Mouse (Mus musculus) midbrain, embryonic 12.5 days (tissue): Measurements from ENCODE around the gene Man1b1. TPM values are rescaled to one million over a fixed set of nuclear protein-coding genes. Genes with fewer than 3 reads are reported as not detected.
A peak's percentile ranks its signal among the peaks of the same experiment; 100 is the strongest.

ENCODE experiments used
- ATAC-seq: fragments of 200-750 bp; cut with Nextera tagmentation; 2 replicates; pipeline ENCODE4 v1.8.0; 2017; ENCODE audit warnings: low read depth, moderate TSS enrichment, moderate library complexity; ENCODE audit not compliant: low FRiP score
- H3K27ac ChIP-seq: fragments of 300-500 bp; sonication (generic); replicated peaks from 2 replicates; pipeline ENCODE4 v1.5.1; 2016; ENCODE audit warnings: mild to moderate bottlenecking
- H3K27me3 ChIP-seq: fragments of 300-500 bp; sonication (generic); 2 replicates; pipeline ENCODE4 v1.6.1; 2016; ENCODE audit warnings: mild to moderate bottlenecking
- H3K36me3 ChIP-seq: fragments of 300-500 bp; sonication (generic); 2 replicates; pipeline ENCODE4 v1.6.1; 2016
- H3K4me1 ChIP-seq: fragments of 300-500 bp; sonication (generic); 2 replicates; pipeline ENCODE4 v1.6.1; 2016
- H3K4me2 ChIP-seq: fragments of 300-500 bp; sonication (generic); replicated peaks from 2 replicates; pipeline ENCODE4 v1.6.1; 2016; ENCODE audit warnings: mild to moderate bottlenecking, moderate library complexity
- H3K4me3 ChIP-seq: fragments of 300-500 bp; sonication (generic); 2 replicates; pipeline ENCODE4 v1.5.1; 2016; ENCODE audit warnings: mild to moderate bottlenecking
- H3K9ac ChIP-seq: fragments of 300-500 bp; sonication (generic); replicated peaks from 2 replicates; pipeline ENCODE4 v1.6.1; 2016; ENCODE audit warnings: mild to moderate bottlenecking, moderate library complexity
- H3K9me3 ChIP-seq: fragments of 300-500 bp; sonication (generic); 2 replicates; pipeline ENCODE4 v1.6.1; 2016; ENCODE audit warnings: mild to moderate bottlenecking
- WGBS: fragments of 180-500 bp; shearing (Covaris S2); methylation state at CpG from one replicate; pipeline ENCODE4 v1.1.7; 2016; 5-methylcytosine and 5-hydroxymethylcytosine counted together
- polyA plus RNA-seq: library from polyadenylated mRNA; unstranded; fragments of >200 nt; fragmentation: Nextera tagmentation; extraction: Ambion mirVana; gene quantifications from 2 replicates; pipeline ENCODE4 v1.2.1, GENCODE M21; 2016

The Man1b1 gene
- polyA plus RNA-seq, 1 experiment from 2014 or later = 72.2 TPM

DNA sequence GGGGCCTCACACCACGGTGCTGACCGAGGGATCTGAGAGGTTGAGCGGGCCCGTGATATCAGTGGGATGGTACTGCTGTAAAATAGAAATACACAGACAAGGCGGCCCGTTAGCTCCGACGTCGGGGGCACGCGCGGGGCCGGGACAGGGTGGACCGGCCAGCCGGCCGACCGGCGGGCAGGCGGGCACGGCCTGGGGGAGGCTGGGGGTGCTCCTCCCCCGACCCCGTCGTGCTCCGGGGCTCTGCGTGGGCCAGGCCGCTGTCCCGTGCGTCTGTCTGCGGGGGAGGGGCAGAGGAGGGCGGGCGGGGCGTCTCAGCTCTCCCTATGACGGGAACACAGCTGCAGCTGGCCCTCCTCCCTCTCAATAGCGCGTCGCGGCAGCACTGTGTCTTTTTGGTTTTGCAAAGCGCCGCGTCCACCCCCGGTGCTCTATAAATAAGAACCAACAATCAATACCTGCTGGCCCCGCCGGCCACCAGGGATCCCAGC lies 40.0 kb upstream of the Man1b1 start:
- no peak overlapping the region for H3K27ac ChIP-seq
- 6% methylated on average over 39 of the region's 43 CpGs for WGBS
- H3K9me3 ChIP-seq = no peaks in the 10 kb centered on the region
- peaks cover 17% of the 10 kb centered on the region for H3K4me1 ChIP-seq
- peaks cover 94% of the 10 kb centered on the region for H3K27me3 ChIP-seq
- no peak; the same call in 1 of the 2 replicates for ATAC-seq
- no peaks in the 10 kb centered on the region for H3K36me3 ChIP-seq
- H3K4me2 ChIP-seq = peak overlapping the region; percentile 43
- peak overlapping the region; percentile 39; the same call in 1 of the 2 replicates for H3K9ac ChIP-seq
- peak overlapping the region; percentile 28 for H3K4me3 ChIP-seq

DNA sequence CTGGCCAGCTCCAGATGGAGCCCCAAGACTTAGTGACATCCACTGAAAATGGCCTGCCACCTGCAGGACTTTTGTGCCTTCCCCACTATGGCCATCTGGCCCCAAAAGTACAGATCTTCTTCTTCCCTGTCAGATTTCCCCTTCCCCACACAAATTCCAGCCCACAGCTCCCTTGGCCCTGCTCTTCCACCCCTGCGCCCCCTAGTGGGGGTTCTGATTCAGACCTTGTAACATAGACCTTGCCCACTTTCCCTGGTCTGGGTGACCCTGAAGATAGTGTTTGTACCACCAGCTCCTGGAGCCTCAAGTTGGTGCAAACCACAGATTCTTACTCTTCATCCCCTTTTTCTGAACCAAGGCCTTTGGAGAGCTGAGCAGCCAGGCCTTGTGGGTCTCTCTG lies 39.3 kb upstream of the Man1b1 start:
- no peaks in the 10 kb centered on the region for H3K36me3 ChIP-seq
- H3K4me3 ChIP-seq = no peak overlapping the region

DNA sequence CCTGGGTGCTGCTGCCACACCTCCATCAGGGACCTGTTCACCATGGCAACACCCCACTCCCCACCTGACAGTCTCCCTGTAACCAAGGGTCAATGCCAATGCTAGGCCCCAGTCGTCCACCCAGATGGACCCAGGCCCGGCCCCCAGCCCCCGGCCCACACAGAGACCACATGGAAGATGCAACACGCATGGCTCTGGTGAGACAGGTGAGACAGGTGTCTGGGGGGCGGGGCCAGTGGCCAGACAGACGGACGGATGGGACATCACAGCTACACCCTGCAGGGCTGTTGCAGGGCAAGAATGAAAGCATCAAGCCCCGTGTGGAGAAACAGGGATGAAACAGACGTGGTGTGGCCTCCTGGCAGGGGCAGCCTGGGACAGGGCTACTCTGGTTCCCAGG lies 38.4 kb upstream of the Man1b1 start:
- peaks cover 97% of the 10 kb centered on the region for H3K27me3 ChIP-seq
- no peak overlapping the region for H3K9ac ChIP-seq
- H3K9me3 ChIP-seq = no peaks in the 10 kb centered on the region
- H3K4me3 ChIP-seq = no peak overlapping the region
- peaks cover 17% of the 10 kb centered on the region for H3K4me1 ChIP-seq
- no peaks in the 10 kb centered on the region for H3K36me3 ChIP-seq
- H3K27ac ChIP-seq = no peak overlapping the region
- WGBS = 75% methylated on average over 9 of the region's 9 CpGs
- H3K4me2 ChIP-seq = no peak overlapping the region
- no peak for ATAC-seq

More for the DNA sequence above, 39.3 kb upstream of the Man1b1 start:
- H3K27me3 ChIP-seq = peaks cover 98% of the 10 kb centered on the region
- H3K9ac ChIP-seq = no peak overlapping the region; the same call in 1 of the 2 replicates
- peaks cover 17% of the 10 kb centered on the region for H3K4me1 ChIP-seq
- ATAC-seq = no peak
- H3K9me3 ChIP-seq = no peaks in the 10 kb centered on the region
- WGBS = 0% methylated on average over 1 of the region's 1 CpGs
- H3K4me2 ChIP-seq = peak overlapping the region; percentile 43; the same call in 1 of the 2 replicates
- H3K27ac ChIP-seq = no peak overlapping the region

DNA sequence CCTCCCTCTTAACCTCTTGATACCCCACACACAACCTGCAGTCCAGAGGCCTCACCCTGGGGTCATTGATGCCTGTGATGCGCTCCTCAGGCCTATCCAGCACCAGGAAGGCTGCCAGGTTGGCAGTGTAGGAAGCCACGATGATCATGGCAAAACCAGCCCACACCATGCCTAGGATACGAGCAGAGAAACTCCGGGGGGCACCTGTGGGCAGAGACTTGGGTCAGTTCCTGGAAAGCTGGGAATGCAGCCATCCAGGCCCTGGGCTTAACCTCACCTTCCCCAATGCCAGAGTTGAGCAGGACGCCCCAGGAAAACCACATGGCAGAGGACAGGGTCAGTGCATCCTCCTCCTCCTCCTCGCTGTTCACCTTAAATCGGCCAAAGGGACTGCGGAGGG lies 35.0 kb upstream of the Man1b1 start:
- no peak overlapping the region for H3K27ac ChIP-seq
- ATAC-seq = no peak
- peaks cover 4% of the 10 kb centered on the region for H3K4me1 ChIP-seq
- H3K27me3 ChIP-seq = peaks cover 63% of the 10 kb centered on the region
- no peaks in the 10 kb centered on the region for H3K36me3 ChIP-seq
- no peaks in the 10 kb centered on the region for H3K9me3 ChIP-seq
- no peak overlapping the region for H3K4me3 ChIP-seq
- H3K4me2 ChIP-seq = no peak overlapping the region
- no peak overlapping the region for H3K9ac ChIP-seq
- whole genome bisulfite sequencing = 83% methylated on average over 7 of the region's 8 CpGs

DNA sequence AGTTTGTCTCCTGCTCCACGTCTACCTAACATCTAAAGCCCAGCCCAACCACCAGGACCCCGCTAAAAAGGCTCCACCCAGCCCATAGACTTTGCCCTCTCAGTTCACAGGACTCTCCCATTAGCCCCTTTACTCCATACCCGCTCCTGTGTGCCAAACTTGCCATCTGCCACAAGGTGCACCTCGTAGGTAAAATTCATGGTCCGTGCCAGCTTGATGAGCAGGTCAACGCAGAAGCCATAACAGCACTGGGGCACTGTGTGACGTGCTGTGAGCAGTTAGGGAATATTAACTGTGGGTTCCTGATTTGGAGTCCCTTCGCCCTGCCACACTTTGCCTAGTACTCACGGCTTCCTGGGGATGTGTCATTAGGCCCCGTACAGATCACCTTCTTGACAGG lies 34.1 kb upstream of the Man1b1 start:
- 84% methylated on average over 10 of the region's 10 CpGs for WGBS
- Histone ChIP-seq H3K9me3 (no peaks in the 10 kb centered on the region), H3K4me2 (no peak overlapping the region), H3K4me1 (no peaks in the 10 kb centered on the region), H3K36me3 (no peaks in the 10 kb centered on the region), H3K27me3 (peaks cover 56% of the 10 kb centered on the region), H3K9ac (no peak overlapping the region), H3K27ac (no peak overlapping the region), H3K4me3 (no peak overlapping the region)
- no peak for ATAC-seq

DNA sequence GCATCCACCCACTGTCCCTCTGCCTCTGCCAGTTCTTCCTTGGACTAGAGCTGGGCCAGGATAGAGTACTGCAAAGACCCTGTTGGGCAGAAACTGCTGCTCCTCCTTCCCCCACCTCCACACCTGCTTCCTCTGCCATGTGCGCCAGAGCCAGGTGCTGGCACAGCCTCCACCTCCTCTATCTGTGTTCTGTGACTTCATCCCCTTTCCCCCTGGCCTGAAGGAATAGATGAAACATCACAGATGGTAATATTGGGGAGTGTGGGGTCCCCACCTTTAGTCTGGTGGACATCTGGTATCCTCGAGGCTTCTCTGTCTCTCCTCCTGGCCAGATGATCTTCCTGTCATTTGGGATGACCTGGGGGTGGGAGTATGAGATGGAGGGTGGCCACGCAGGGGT lies 28.7 kb upstream of the Man1b1 start:
- peaks cover 48% of the 10 kb centered on the region for H3K27me3 ChIP-seq
- no peak overlapping the region for H3K4me2 ChIP-seq
- 69% methylated on average over 3 of the region's 3 CpGs for WGBS
- H3K9me3 ChIP-seq = no peaks in the 10 kb centered on the region
- H3K9ac ChIP-seq = no peak overlapping the region
- no peaks in the 10 kb centered on the region for H3K36me3 ChIP-seq
- no peak overlapping the region for H3K27ac ChIP-seq
- H3K4me1 ChIP-seq = peaks cover 13% of the 10 kb centered on the region
- no peak overlapping the region for H3K4me3 ChIP-seq
- no peak for ATAC-seq

DNA sequence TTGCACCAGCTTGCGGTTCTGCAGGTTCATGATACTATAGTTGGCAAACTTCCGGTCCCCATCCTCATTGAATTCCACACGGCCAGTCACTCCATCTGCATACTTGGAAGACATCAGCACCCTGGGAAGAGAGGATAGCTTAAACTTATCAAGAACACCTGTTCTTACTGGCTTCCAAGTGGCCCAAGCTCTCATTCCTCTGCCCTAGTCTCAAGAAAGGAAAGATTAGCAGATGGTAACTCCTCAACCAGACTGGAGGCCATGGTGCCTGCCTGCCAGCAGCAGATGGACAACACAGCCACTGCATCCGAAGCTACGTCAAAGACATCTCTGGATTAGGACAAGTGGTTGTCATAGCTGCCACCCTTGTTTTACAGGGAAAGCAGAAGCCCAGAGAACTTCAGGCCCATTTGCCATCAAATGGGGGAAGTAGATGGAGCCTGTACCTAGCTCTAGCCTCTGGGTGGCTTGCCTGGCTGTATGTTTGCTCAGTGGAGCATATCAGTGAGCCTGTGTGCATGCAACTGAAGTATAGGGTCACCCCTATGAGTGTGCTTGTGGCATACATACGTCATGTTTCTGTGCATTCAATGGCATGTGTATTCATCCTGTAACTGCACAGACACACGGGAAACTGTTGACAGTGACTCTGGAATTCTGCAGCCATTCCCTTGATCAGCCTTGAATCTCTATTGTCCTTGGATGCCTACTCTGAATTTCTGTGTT lies 28.0 kb upstream of the Man1b1 start:
- peak; percentile 9; the same call in 1 of the 2 replicates for ATAC-seq
- Histone ChIP-seq H3K27ac (no peak overlapping the region), H3K4me3 (peak overlapping the region; percentile 45), H3K4me1 (peaks cover 13% of the 10 kb centered on the region), H3K27me3 (peaks cover 53% of the 10 kb centered on the region), H3K36me3 (no peaks in the 10 kb centered on the region), H3K9ac (0 out of 2 replicates have a peak overlapping the region, but pooled peaks have one; percentile 21), H3K9me3 (no peaks in the 10 kb centered on the region), H3K4me2 (peak overlapping the region; percentile 81)
- 72% methylated on average over 7 of the region's 7 CpGs for WGBS

DNA sequence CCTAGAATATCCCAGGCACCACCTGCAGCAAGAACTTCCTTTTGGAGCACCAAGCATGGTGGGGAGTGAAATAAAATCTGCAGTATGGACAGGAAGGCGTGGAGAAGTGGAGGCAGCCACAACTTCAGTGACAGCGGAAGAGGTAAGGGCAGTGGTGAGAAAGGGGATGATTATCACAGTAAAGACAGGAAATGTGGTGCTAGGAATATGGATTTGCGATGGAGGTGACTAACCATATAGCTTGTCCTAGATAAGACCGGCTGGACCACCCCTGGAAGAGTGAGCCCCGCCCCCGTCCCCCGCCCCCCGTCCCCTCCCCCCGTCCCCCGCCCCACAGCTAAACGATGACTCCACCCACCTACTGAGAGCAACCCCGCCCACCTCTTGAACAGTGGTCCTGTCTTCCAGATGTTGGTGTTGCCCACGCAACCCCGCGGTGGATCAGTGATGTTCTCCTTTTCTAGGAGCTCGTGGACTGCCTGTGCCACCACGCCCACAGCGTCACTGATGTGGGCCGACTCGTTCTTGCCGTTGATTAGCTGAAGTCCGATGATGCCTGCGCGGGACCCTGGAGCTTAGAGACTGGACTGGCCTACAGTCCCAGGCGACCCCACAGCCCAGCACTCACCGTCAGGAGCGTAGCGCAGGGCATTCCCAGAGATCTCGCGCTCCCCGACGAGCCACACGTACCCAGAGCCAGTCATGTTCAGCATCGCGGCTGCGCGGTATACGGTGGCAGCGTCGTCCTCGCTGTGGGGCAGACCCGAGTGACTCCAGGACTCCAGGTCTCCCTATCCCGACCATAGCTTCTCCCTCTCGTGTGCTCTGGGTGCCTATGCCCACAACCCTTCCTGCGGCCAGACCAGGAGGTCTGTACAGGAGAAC lies 27.2 kb upstream of the Man1b1 start:
- H3K27me3 ChIP-seq = peaks cover 60% of the 10 kb centered on the region
- peaks cover 13% of the 10 kb centered on the region for H3K4me1 ChIP-seq
- H3K9me3 ChIP-seq = no peaks in the 10 kb centered on the region
- peak; percentile 88 for ATAC-seq
- H3K4me3 ChIP-seq = peak overlapping the region; percentile 45
- no peaks in the 10 kb centered on the region for H3K36me3 ChIP-seq
- peak overlapping the region; percentile 81 for H3K4me2 ChIP-seq
- H3K9ac ChIP-seq = peak overlapping the region; percentile 49
- H3K27ac ChIP-seq = peak overlapping the region; percentile 39; the same call in 1 of the 2 replicates
- 2% methylated on average over 42 of the region's 45 CpGs for WGBS

DNA sequence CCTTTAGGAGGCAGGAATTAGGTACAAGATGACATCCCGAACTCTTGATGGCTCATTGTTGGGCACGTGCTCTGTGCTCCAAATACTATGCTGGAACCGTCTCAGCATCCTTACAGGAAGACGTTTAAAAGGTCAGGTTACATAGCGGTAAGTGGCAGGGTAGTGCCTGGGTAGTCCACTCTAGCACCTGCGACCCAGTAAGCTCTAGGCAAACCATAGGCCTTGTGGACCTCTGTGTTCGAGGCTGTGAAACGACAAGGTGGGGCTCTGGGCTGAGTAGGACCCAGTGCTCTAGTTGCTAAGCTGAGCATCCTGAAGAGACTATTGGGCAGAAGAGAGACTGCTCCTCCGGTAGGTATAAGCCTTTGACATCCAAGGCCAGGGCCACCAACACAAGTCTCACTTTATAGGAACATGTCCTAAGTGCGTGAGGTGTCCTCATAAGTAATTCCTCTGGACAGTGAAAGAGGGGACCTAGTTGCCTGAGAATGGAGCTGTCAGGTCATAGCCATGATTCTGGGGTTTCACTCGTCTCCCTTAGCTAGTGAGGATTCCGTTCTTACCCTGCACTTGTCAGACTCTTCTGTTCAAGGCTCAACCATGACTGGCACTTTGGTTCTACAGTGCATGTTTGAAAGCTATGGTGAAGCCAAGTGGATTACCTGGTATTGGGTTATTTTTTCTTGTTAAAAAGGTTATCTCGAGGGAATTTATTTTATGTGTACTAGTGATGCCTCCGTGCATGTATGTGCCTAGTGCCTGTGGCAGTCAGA lies 26.4 kb upstream of the Man1b1 start:
- no peak; the same call in 1 of the 2 replicates for ATAC-seq

DNA sequence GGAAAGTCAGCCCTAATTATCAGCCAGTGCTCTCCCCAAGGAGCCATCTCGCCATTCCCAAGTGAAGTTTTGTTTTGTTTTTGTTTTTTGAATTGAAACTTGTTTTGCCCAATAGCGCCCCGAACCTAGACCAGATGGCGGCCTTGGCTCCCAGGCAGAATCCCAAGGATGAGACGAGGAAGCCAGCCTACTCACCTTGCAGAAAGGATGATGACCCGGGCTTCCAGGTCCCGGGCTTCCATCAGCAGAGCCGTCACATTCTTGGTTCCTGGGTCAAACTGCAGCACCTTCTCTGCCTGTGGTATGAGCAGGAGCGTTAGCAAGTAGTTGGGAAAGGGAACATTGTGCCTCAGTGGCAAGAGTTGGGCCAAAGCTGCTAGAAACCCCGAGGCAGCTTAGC lies 22.0 kb upstream of the Man1b1 start:
- Histone ChIP-seq H3K9me3 (no peaks in the 10 kb centered on the region), H3K36me3 (no peaks in the 10 kb centered on the region), H3K9ac (no peak overlapping the region), H3K27ac (no peak overlapping the region), H3K27me3 (peaks cover 96% of the 10 kb centered on the region), H3K4me2 (no peak overlapping the region), H3K4me3 (no peak overlapping the region), H3K4me1 (peaks cover 2% of the 10 kb centered on the region; the same call in 1 of the 2 replicates)
- 55% methylated on average over 10 of the region's 10 CpGs for WGBS
- no peak for ATAC-seq

More for the DNA sequence above, 26.4 kb upstream of the Man1b1 start:
- Histone ChIP-seq H3K4me1 (peaks cover 13% of the 10 kb centered on the region), H3K36me3 (no peaks in the 10 kb centered on the region), H3K27ac (peak overlapping the region; percentile 39; the same call in 1 of the 2 replicates), H3K4me2 (peak overlapping the region; percentile 81), H3K27me3 (peaks cover 68% of the 10 kb centered on the region), H3K9ac (peak overlapping the region; percentile 49), H3K9me3 (no peaks in the 10 kb centered on the region), H3K4me3 (peak overlapping the region; percentile 45)
- WGBS = 49% methylated on average over 14 of the region's 14 CpGs

DNA sequence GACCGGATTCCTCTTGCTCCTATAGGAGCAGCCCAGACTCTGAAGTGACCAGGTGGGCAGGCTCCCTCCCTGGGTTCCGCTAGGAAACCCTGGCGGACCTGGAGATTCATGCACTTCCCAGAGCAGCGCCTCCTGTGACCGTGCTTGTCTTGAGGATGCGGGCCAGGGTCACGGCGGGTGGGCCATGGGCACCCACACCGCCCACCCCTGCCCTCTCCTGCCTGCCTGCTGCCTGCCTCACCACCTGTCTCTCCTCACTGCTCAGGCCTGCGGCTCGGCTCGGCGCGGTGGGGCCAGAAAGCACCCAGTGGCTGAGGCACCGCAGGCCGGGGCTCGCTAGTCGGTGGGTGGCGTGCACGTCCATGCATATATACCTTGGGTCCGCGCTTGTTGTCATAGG lies 21.2 kb upstream of the Man1b1 start:
- WGBS = 2% methylated on average over 22 of the region's 22 CpGs
- H3K4me2 ChIP-seq = no peak overlapping the region
- no peak overlapping the region for H3K27ac ChIP-seq
- no peaks in the 10 kb centered on the region for H3K36me3 ChIP-seq
- no peak for ATAC-seq
- no peaks in the 10 kb centered on the region for H3K4me1 ChIP-seq
- no peak overlapping the region for H3K9ac ChIP-seq
- no peaks in the 10 kb centered on the region for H3K9me3 ChIP-seq
- H3K27me3 ChIP-seq = peaks cover 97% of the 10 kb centered on the region
- no peak overlapping the region for H3K4me3 ChIP-seq
